Mouse (Mus musculus): ENCODE measurements around the gene Ubr2. TPM values are rescaled to one million over a fixed set of nuclear protein-coding genes. Genes with fewer than 3 reads are reported as not detected.

The Ubr2 gene
- total and polyA plus RNA-seq, 3 experiments: 20.4 to 50.9 (median 39.6) TPM

DNA sequence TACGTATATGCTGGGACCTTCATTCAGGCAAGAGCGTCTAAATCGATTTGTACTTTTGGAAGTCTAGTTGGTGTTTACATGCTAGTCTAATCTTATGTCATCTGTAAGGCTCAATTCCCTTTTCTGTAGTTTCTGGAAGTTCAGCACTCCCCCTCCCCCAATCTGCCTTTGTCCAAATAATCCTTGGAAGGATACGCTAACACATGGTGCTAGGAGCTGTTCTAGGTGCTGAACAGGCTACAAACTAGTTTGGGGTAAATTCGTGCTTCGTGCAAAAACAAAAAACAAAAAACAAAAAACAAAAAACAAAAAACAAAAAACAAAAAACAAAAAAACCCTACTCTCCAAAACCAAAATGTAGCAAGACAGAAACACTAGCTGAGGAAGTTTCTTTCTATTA lies 89.5 kb downstream of the Ubr2 start:
- Histone ChIP-seq H3K4me2 (ENCODE audit: insufficient read depth, low read depth, poor library complexity, severe bottlenecking) (no peak overlapping the region), H3K4me3 (replicated peaks in 1 of 3; ENCODE audit: low read depth in 2 of 3, low read length in 2 of 3, poor library complexity in 1 of 3) (no peak overlapping the region), H3K36me3 (replicated peaks in 1 of 2; ENCODE audit: control insufficient read depth in 1 of 2, insufficient read depth in 1 of 2, low read length in 1 of 2) (no peaks in the 10 kb centered on the region), H3K9ac (ENCODE audit: insufficient read depth, low read depth) (no peak overlapping the region), H3K27ac (ENCODE audit: insufficient read depth, low read depth) (no peak overlapping the region), H3K79me2 (replicated peaks; ENCODE audit: control insufficient read depth, extremely low read depth, insufficient read depth, poor library complexity, severe bottlenecking) (no peaks in the 10 kb centered on the region), H3K9me3 (replicated peaks; ENCODE audit: low read length) (no peaks in the 10 kb centered on the region), H3K27me3 (replicated peaks) (no peaks in the 10 kb centered on the region), H3K4me1 (ENCODE audit: control insufficient read depth in 1 of 2, insufficient read depth in 2 of 2) (peaks cover 3 to 12% of the 10 kb centered on the region in 2 experiments)
- in situ Hi-C loops (cut with MboI; ENCODE audit: low pct_ligation_motif_present, low pct_unique_long_range_greater_than_20kb, low sequenced_read_pairs) (no loop called here), dilution Hi-C loops (cut with MboI; ENCODE audit: extremely low pct_ligation_motif_present, extremely low pct_unique_long_range_greater_than_20kb, low sequenced_read_pairs) (no loop called here)
- TF ChIP-seq MEF2A (IDR thresholded peaks at IDR 0.05; ENCODE audit: borderline replicate concordance, low read depth, low read length) (no peak), MXI1 (IDR thresholded peaks at IDR 0.05; ENCODE audit: low read depth, low read length) (0 out of 2 replicates have a peak, but pooled peaks have one; percentile 40), POLR2AphosphoS2 (IDR thresholded peaks at IDR 0.05; ENCODE audit: low read depth, low read length) (no peak)
- DNase-seq (ENCODE audit: extremely low read depth): no peak

DNA sequence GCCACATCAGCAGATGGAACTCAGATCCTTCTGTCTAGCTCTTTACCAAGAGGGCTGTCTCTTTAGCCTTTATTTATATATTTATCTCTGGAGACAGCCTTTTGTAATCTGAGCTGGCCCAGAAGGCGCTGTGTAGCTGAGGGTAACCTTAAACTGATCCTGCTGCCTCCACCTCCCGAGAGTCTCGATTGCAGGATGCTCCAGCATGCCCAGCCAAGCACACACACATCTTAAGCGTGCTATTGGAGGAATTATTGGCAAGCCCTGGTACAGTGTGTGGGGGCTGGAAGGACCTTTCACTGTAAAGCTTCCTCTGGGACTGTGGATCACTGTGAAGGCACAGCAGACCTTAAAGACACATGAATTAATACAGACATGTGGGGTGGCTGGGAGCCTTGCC lies 91.4 kb downstream of the Ubr2 start:
- Histone ChIP-seq H3K27ac (ENCODE audit: insufficient read depth, low read depth) (no peak overlapping the region), H3K4me2 (ENCODE audit: insufficient read depth, low read depth, poor library complexity, severe bottlenecking) (no peak overlapping the region), H3K9ac (ENCODE audit: insufficient read depth, low read depth) (no peak overlapping the region), H3K4me1 (ENCODE audit: control insufficient read depth in 1 of 2, insufficient read depth in 2 of 2) (peaks cover 6 to 17% of the 10 kb centered on the region in 2 experiments), H3K27me3 (replicated peaks) (no peaks in the 10 kb centered on the region), H3K79me2 (replicated peaks; ENCODE audit: control insufficient read depth, extremely low read depth, insufficient read depth, poor library complexity, severe bottlenecking) (no peaks in the 10 kb centered on the region), H3K36me3 (replicated peaks in 1 of 2; ENCODE audit: control insufficient read depth in 1 of 2, insufficient read depth in 1 of 2, low read length in 1 of 2) (no peaks in the 10 kb centered on the region), H3K9me3 (replicated peaks; ENCODE audit: low read length) (no peaks in the 10 kb centered on the region), H3K4me3 (replicated peaks in 1 of 3; ENCODE audit: low read depth in 2 of 3, low read length in 2 of 3, poor library complexity in 1 of 3) (no peak overlapping the region)
- dilution Hi-C loops (cut with MboI; ENCODE audit: extremely low pct_ligation_motif_present, extremely low pct_unique_long_range_greater_than_20kb, low sequenced_read_pairs): no loop called here
- in situ Hi-C loops (cut with MboI; ENCODE audit: low pct_ligation_motif_present, low pct_unique_long_range_greater_than_20kb, low sequenced_read_pairs): no loop called here
- no peak for TF ChIP-seq CTCF (conservative IDR thresholded peaks at IDR 0.05 in 1 of 2, IDR thresholded peaks at IDR 0.05 in 1 of 2; ENCODE audit: low read depth in 2 of 2, low read length in 2 of 2)
- TF ChIP-seq JUN (IDR thresholded peaks at IDR 0.05; ENCODE audit: insufficient read depth, low read depth, low read length): no peak
- no peak for TF ChIP-seq MYC (IDR thresholded peaks at IDR 0.05; ENCODE audit: low read depth, low read length)
- no peak for TF ChIP-seq ZMIZ1 (IDR thresholded peaks at IDR 0.05; ENCODE audit: low read depth, low read length)
- TF ChIP-seq UBTF (IDR thresholded peaks at IDR 0.05; ENCODE audit: low read depth, low read length): no peak
- DNase-seq (ENCODE audit: extremely low read depth): no peak

DNA sequence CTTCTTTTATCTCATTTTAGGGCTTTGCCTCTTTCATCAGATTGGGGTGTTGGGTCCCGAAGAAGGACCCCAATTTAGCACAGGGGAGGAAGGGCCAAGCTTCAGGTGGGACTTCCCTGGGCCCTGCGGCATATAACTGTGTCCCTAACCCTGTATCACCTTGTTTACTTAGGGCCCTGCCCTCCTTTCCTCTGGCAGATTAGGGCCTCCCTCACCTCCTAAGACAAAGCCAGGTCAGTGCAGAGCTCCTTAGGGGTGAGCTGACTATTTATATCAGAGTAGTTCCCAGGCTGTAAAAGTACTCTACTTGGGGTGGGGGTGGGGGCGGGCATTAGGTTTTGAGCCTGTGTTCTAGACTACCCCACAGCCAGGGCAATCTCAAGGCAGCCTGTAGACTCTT lies 95.2 kb downstream of the Ubr2 start:
- TF ChIP-seq HCFC1 (IDR thresholded peaks at IDR 0.05; ENCODE audit: low read depth, low read length) (no peak), JUN (IDR thresholded peaks at IDR 0.05; ENCODE audit: insufficient read depth, low read depth, low read length) (no peak), USF2 (conservative IDR thresholded peaks at IDR 0.05; ENCODE audit: low read depth, low read length) (no peak), TBP (conservative IDR thresholded peaks at IDR 0.05; ENCODE audit: low read depth, low read length) (no peak)
- Histone ChIP-seq H3K27me3 (replicated peaks) (no peaks in the 10 kb centered on the region), H3K27ac (ENCODE audit: insufficient read depth, low read depth) (no peak overlapping the region)

More for the DNA sequence above, 95.2 kb downstream of the Ubr2 start:
- Histone ChIP-seq H3K9me3 (replicated peaks; ENCODE audit: low read length) (no peaks in the 10 kb centered on the region), H3K4me2 (ENCODE audit: insufficient read depth, low read depth, poor library complexity, severe bottlenecking) (no peak overlapping the region), H3K9ac (ENCODE audit: insufficient read depth, low read depth) (no peak overlapping the region), H3K4me1 (ENCODE audit: control insufficient read depth in 1 of 2, insufficient read depth in 2 of 2) (peaks cover 8 to 21% of the 10 kb centered on the region in 2 experiments), H3K36me3 (replicated peaks in 1 of 2; ENCODE audit: control insufficient read depth in 1 of 2, insufficient read depth in 1 of 2, low read length in 1 of 2) (no peaks in the 10 kb centered on the region), H3K79me2 (replicated peaks; ENCODE audit: control insufficient read depth, extremely low read depth, insufficient read depth, poor library complexity, severe bottlenecking) (no peaks in the 10 kb centered on the region), H3K4me3 (replicated peaks in 1 of 3; ENCODE audit: low read depth in 2 of 3, low read length in 2 of 3, poor library complexity in 1 of 3) (no peak overlapping the region)
- dilution Hi-C loops (cut with MboI; ENCODE audit: extremely low pct_ligation_motif_present, extremely low pct_unique_long_range_greater_than_20kb, low sequenced_read_pairs) (no loop called here), in situ Hi-C loops (cut with MboI; ENCODE audit: low pct_ligation_motif_present, low pct_unique_long_range_greater_than_20kb, low sequenced_read_pairs) (no loop called here)
- DNase-seq (ENCODE audit: extremely low read depth): no peak

All from CH12.LX (cell line).